Mouse (Mus musculus) gastrocnemius, postnatal 4 days (tissue): Measurements from ENCODE around the gene Trp53i11. TPM values are rescaled to one million over a fixed set of nuclear protein-coding genes. Genes with fewer than 3 reads are reported as not detected.

Experiments used
- DNase-seq, 2 experiments: peaks; one replicate each; pipeline ENCODE4 v3.0.0; 2021 to 2022; ENCODE audit warnings: low spot score in 2 of 2, mixed read lengths in 2 of 2
- total RNA-seq, 2 experiments: library from RNA; stranded (reverse); gene quantifications; 2 replicates each; pipeline ENCODE4 v1.2.3; 2021

Trp53i11 gene
- total RNA-seq, 2 experiments from 2014 or later: 39.8 to 40.1 TPM

GRCm38 (mm10) chr2:93170156-93170844 is 17.0 kb upstream of the Trp53i11 start:
- no peak for DNase-seq

- DNase-seq: no peak
These were observed 16.5 kb upstream of the Trp53i11 start for GRCm38 (mm10) chr2:93170845-93171200.

GRCm38 (mm10) chr2:93171929-93172328 is 15.4 kb upstream of the Trp53i11 start:
- no peak for DNase-seq

- no peak for DNase-seq
These were observed 14.9 kb upstream of the Trp53i11 start for GRCm38 (mm10) chr2:93172460-93172859.

GRCm38 (mm10) chr2:93174159-93174558 is 13.2 kb upstream of the Trp53i11 start:
- DNase-seq: no peak

GRCm38 (mm10) chr2:93175278-93175677 is 12.1 kb upstream of the Trp53i11 start:
- DNase-seq: no peak

- DNase-seq: no peak
These were observed 11.6 kb upstream of the Trp53i11 start for GRCm38 (mm10) chr2:93175721-93176120.

GRCm38 (mm10) chr2:93176193-93176798 is 11.1 kb upstream of the Trp53i11 start:
- no peak for DNase-seq

- DNase-seq: no peak
These were observed 10.3 kb upstream of the Trp53i11 start for GRCm38 (mm10) chr2:93176871-93177667.

GRCm38 (mm10) chr2:93177668-93178312 is 9.6 kb upstream of the Trp53i11 start:
- no peak for DNase-seq

- no peak for DNase-seq
These were observed 9.1 kb upstream of the Trp53i11 start for GRCm38 (mm10) chr2:93178313-93178677.

GRCm38 (mm10) chr2:93179603-93180002 is 7.7 kb upstream of the Trp53i11 start:
- no peak for DNase-seq

- DNase-seq: no peak
These were observed 7.1 kb upstream of the Trp53i11 start for GRCm38 (mm10) chr2:93180077-93180844.

GRCm38 (mm10) chr2:93182859-93183258 is 4.5 kb upstream of the Trp53i11 start:
- DNase-seq: no peak

GRCm38 (mm10) chr2:93188020-93188760 is 842 bp downstream of the Trp53i11 start:
- DNase-seq: no peak

- no peak for DNase-seq
These were observed 1.6 kb downstream of the Trp53i11 start for GRCm38 (mm10) chr2:93188761-93189458.

- DNase-seq: no peak
These were observed 3.6 kb downstream of the Trp53i11 start for GRCm38 (mm10) chr2:93190771-93191487.

GRCm38 (mm10) chr2:93191488-93192181 is 4.3 kb downstream of the Trp53i11 start:
- DNase-seq: no peak
